Mouse (Mus musculus): ENCODE data around the gene Gm10375.
"Not testable (repeated sequence)": the region's sequence is repeated elsewhere in the genome, so short reads cannot be mapped to it uniquely, and the experiment has no call there.

Gm10375 gene

GRCm38 (mm10) chr14:43607913-43608312 is at the start of gene Gm10375:
TSS of gene Gm10375 (minus strand) at chr14:43608013.
- DNase-seq (ENCODE audit: low spot score) = not testable (repeated sequence)

- DNase-seq (ENCODE audit: low spot score) = not testable (repeated sequence)
Observed at GRCm38 (mm10) chr14:43579046-43579445, 28.8 kb downstream of the Gm10375 start, which contains the start of gene Gm17654. TSS of gene Gm17654 (minus strand) at chr14:43579146.

DNA sequence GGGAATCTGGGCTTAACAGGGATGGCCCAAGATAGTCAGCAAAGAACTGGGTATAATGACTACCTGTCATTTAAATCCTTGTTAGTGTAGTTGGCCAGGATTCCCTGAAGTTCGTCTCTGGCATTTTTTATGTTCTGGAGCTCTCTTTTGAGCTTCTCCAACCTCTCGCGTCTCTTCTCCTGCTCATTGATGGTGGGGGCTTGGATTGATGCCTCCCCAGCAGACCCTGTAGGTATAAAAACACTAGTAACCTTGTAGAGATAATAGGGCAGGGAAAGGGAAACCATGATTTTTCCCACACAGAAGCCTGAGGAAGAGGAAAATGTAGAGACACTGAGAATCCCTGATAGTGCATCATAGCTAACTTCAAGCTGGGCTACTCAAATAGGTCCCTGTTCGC is 29.8 kb downstream of the Gm10375 start:
- DNase-seq (ENCODE audit: low spot score) = not testable (repeated sequence)
